Mouse (Mus musculus): ENCODE results near the gene Ubr1.
"Not testable (repeated sequence)": the region's sequence is repeated elsewhere in the genome, so short reads cannot be mapped to it uniquely, and the experiment has no call there.

Gene Ubr1

GRCm38 (mm10) chr2:120970559-120971080, at the start of gene Ubr1:
Gene Ubr1, minus strand, starts transcription at chr2:120970715.
- peak; percentile 87 for DNase-seq

DNA sequence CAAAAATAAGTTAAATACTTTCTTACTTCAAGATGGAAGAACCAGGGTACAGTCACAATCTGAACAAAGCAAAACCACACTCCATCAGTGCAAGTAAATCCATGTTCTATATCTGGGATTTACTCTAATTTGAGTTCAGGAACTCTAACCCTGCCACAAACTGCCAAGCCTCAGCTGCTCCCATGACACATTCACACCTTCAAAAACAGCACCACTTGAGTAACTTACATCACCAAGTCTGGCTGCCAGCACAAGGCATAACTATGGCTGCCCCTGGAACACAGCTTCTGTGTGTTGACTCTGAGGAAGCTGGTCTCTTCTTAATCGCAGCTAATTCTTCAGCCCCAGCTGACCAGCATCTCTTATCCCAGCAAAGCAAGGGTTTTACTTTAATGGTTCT, 46.6 kb upstream of the Ubr1 start:
- DNase-seq: no peak

GRCm38 (mm10) chr2:121016226-121016625, 45.7 kb upstream of the Ubr1 start:
- DNase-seq: no peak

DNA sequence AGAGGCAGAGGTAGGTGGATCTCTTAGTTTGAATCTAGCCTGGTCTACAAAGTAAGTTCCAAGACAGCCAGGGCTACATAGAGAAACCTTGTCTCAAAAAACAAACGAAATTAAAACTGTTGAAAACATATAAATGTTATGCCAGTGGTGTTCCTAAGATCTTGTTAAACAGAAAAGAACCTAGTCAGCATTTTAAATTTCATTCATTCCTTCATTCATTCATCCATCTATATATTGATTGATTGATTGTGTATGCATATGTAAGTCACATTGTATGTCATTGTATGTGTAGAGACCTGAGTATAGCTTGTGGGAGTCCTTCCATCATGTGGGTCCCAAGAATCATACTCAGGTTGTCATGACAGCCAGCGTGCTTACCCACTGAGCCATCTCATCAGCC, 45.0 kb upstream of the Ubr1 start:
- DNase-seq: no peak

DNA sequence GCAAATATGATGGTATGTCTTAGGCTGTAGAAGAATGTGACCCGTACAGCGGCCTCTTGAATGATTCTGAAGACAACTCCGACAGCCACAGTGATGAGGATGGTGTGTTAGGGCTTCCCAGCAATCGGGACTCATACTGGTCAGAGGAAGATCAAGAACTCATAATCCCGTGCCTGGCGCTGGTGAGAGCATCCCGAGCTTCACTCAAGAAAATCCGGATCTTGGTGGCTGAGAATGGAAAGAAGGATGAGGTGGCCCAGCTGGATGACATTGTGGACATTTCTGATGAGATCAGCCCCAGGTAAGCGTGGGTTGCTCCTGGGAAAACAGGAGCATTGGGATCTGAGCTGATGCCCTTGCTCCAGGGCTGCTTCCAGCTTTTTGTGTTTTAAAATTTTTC, 42.2 kb upstream of the Ubr1 start:
- no peak for DNase-seq

GRCm38 (mm10) chr2:121009071-121009677, 38.7 kb upstream of the Ubr1 start:
- DNase-seq: no peak

- no peak for DNase-seq
Measured at GRCm38 (mm10) chr2:121008664-121009007, 38.1 kb upstream of the Ubr1 start.

GRCm38 (mm10) chr2:121007925-121008663, 37.6 kb upstream of the Ubr1 start, which contains the start of gene Ccndbp1:
Gene Ccndbp1, plus strand, starts transcription at chr2:121008403.
- peak; percentile 89 for DNase-seq

DNA sequence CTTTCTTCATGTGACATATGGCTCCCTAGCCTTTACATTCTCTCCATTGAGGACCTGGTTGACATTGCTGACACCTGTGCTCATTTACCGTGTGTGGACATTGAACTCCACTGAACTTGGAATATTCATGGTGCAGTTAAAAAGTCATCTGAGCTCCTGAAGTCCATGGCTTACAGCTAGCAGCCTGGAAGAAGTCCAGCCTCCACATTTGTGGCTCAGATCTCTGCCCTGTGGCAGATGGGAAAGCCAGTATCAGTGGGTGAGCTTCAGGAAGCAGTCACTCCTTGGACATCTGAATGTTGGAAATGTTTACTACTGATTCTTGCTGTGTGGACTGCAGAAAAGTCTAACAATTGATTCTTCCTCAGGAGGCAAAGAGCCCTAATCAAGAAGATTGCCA, 36.5 kb upstream of the Ubr1 start:
- no peak for DNase-seq

DNA sequence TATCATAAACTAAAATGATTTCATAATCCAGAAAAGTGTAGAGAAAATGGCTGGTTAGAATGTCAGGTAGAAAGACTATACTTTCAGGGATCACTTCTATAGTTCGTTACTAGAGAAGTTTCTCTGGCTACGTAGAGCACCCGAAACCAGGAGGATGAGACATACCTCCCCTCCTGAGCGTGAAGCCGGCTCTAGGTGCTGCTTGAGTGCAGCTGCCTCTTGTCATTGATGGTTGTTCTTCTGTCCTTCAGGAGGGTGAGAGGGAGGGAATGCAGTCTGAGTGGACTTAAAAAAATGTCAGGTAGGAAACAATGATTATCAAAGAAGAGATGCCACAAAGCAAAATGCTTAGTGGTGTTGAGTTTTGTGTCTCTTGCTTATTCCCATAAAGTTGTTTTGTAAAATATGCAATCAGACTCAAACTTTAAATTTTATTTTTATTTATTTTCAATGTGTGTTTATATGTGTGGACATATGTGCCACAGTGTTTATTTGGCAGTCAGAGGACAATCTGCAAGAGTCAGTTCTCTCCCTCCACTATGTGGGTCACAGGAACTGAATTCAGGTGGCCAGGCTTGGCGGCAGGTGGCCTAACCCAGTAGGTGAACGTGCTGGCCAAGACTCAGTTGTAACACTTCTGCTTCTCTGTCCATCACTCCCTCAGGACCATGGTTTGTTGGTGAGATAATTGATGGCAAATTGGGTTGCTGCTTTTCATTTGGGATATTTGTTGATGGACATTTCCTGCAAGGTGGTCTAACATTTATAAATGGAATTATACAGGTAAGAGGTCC, 33.7 kb upstream of the Ubr1 start:
- no peak for DNase-seq

- DNase-seq: peak; percentile 6
Measured at GRCm38 (mm10) chr2:121003586-121003985, 33.1 kb upstream of the Ubr1 start.

DNA sequence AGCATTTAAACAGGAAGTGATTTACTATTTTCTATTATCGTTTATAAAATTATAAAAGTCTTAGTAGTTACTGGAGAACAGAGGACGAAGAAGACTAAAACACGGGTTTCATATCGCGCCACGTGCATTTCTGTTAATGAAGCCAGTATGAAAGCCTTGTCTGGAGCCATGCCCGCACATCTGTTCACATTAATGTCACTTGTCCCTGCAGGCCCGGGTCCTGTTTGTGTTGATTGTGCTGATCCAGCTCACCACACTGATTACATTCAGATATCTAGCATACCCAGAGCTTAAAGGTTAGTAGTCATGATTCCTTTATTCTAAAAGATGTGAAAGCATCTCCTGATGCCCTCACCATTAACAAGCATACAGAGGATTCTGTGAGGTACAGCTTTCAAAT, 28.3 kb upstream of the Ubr1 start:
- no peak for DNase-seq

DNA sequence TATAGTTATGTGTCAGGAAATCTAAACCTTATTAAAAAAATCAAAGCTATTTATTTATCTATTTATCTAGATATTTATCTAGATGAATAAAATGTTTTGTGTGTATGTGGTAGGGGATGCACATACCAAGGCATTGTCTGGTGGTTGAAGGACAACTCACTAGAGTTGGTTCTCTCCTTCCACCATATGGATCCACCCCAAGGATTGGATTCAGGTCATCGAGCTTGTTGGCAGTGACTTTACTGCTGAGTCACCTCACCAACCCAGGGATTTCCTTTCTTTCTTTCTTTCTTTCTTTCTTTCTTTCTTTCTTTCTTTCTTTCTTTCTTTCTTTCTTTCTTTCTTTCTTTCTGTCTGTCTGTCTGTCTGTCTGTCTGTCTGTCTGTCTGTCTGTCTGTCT, 26.1 kb upstream of the Ubr1 start:
- not testable (repeated sequence) for DNase-seq

GRCm38 (mm10) chr2:120991196-120991595, 20.7 kb upstream of the Ubr1 start:
- no peak for DNase-seq

- DNase-seq: peak; percentile 20
Measured at GRCm38 (mm10) chr2:120985241-120985640, 14.7 kb upstream of the Ubr1 start.

DNA sequence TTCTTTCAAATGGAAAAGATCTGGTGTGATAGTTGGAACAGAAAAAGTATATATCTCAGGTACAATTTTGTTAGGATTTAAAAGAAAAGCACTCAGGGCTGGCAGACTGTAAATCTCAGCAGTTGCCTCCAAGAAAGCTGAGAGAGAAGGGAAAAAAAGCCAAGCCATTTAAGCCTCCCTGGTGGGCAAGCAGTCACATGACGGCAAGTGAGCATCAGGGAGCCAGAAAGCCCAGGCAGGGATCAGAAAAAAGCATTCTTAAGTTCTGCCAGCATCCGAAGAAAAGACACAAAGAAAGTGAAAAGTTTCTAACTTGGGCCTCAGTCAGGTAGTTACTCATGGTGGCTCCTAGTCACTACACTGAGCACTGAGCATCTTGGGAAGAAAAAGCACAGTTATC, 13.1 kb upstream of the Ubr1 start:
- no peak for DNase-seq

DNA sequence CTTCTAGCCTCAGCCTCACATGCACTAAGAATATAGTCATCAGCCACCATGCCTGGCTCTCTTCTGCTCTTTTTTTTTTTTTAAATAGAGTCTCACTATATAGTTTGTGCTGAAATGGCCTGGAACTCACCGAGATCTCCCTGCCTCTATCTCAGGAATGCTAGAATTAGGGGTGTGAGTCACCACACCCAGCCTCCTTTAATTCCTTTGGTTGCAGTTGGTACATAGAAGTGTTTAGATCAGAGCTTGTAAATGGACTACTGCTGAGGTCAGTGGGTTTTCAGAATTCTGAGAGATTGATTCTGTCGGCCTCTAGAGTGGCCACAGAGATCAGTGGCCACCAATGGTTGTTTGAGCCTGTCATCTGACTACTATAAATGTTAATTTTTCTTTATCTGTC, 10.3 kb upstream of the Ubr1 start:
- no peak for DNase-seq

DNA sequence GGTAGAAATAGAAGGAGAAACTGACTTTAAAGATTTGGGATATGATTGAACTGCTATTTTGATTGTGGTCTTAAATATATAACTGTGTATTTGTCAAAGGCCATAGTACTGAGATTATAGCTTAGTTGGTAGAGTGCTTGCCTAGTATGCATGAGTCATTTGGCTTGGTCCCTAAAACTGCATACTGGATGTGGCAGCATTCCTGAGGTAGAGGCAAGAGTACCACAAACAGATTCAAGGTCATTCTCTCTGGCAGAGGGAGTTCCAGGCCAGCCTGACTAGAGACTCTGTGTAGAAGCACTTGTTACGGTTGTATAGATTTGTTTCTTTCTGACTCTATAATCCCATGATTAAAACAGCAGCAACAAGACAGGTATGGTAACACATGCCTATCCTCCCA, 9.3 kb upstream of the Ubr1 start:
- no peak for DNase-seq

GRCm38 (mm10) chr2:120978693-120979037, 8.2 kb upstream of the Ubr1 start:
- no peak for DNase-seq

DNA sequence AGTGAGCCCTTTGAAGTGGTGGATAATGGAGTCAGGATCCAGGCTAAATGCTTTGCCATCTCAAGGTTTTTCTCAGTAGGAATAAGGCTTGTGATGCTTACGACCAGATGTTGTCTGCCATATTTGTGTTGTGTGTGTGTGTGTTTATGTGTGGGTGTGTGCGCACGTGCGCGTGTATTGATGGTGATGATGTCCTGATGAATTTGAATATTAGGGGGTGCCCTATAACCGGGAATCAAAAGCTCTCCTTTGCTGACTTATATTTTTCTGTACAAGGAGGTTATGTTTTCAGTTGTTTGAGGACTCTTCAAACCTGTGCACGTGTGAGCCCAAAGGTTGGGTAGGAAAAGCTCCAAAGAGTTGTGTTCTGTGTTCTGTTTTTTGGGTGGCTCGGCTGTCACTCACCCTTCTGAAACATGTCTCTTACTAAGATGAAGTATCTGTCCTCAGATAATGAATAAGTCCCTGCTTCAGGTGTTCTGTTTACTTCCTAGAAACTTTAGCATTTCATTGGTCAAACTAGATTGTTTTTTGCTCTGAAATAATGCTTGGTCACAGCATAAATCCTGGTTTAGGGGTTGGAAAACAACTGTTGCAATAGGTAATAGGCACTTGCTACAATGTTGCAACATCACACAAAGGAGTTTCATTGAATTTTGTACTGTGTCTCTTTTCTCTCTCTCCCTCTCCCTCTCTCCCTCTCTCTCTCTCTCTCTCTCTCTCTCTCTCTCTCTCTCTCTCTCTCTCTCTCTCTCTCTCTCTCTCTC, 7.6 kb upstream of the Ubr1 start:
- no peak for DNase-seq

GRCm38 (mm10) chr2:120976990-120977925, 6.7 kb upstream of the Ubr1 start, which contains the start of gene Tmem62:
Gene Tmem62, plus strand, starts transcription at chr2:120977017.
- peak; percentile 84 for DNase-seq

GRCm38 (mm10) chr2:120976308-120976707, 5.8 kb upstream of the Ubr1 start:
- DNase-seq: no peak

All from thymus, postnatal 25 days (tissue).